In genomic region chr2:71273955-71274679, GRCm38 (mm10) we compare ENCODE assay signal across 8 mouse cellular contexts.
DNase-seq lines count a peak whose midpoint lies in the region; ATAC-seq and TF ChIP-seq lines count a peak whose summit lies in the region.

No protein-coding gene starts in this region.

- H3K4me3 ChIP-seq in heart, embryonic 11.5 days (ENCODE audit: low read depth, low read length) = no peak overlapping the region
- H3K4me3 ChIP-seq in bone marrow macrophage, adult 2 months (ENCODE audit: insufficient read depth, low read length) = peak overlapping the region; percentile 62
- H3K4me3 ChIP-seq in liver, postnatal 0 days (ENCODE audit: low read depth, low read length) = peak overlapping the region; percentile 21
- no peak overlapping the region for H3K4me3 ChIP-seq in midbrain, embryonic 10.5 days

- TF ChIP-seq EP300 in liver, postnatal 0 days (IDR thresholded peaks at IDR 0.05; ENCODE audit: low read depth) = no peak

- TF ChIP-seq POLR2A in bone marrow macrophage, adult 2 months (IDR thresholded peaks at IDR 0.05; ENCODE audit: borderline replicate concordance, low read depth, low read length) = no peak

- intact Hi-C loops in heart, postnatal 10 days (cut with DNase I) = no loop called here

- H3K9me3 ChIP-seq in heart, embryonic 11.5 days (replicated peaks; ENCODE audit: control insufficient read depth, low read length) = no peaks in the 10 kb centered on the region
- no peaks in the 10 kb centered on the region for H3K9me3 ChIP-seq in liver, postnatal 0 days (ENCODE audit: low read length)
- no peaks in the 10 kb centered on the region for H3K9me3 ChIP-seq in midbrain, embryonic 10.5 days (replicated peaks)

- peak; percentile 27 for DNase-seq in heart, adult 8-10 months (ENCODE audit: low spot score)
- DNase-seq in heart, postnatal 10 days = peak; percentile 45 to 51
- peak; percentile 70 for DNase-seq in liver, postnatal 0 days
- DNase-seq in right cerebral cortex, postnatal 36 days (ENCODE audit: low spot score in 2 of 2) = peak; percentile 39 to 44
- DNase-seq in midbrain, embryonic 10.5 days (ENCODE audit: low spot score) = no peak
- no peak for DNase-seq in thymus, postnatal 36 days

- H3K27me3 ChIP-seq in heart, embryonic 11.5 days (ENCODE audit: control insufficient read depth, insufficient read depth, low read length) = no peaks in the 10 kb centered on the region
- H3K27me3 ChIP-seq in liver, postnatal 0 days (ENCODE audit: insufficient read depth, low read length) = no peaks in the 10 kb centered on the region
- H3K27me3 ChIP-seq in midbrain, embryonic 10.5 days (ENCODE audit: low read depth, poor library complexity, severe bottlenecking) = no peaks in the 10 kb centered on the region

- no peak for ATAC-seq in heart, embryonic 11.5 days (replicated peaks; ENCODE audit: insufficient number of reproducible peaks, low FRiP score, low TSS enrichment)
- ATAC-seq in liver, postnatal 0 days = peak; percentile 64

- H3K27ac ChIP-seq in heart, embryonic 11.5 days (ENCODE audit: low read depth, low read length) = no peak overlapping the region
- peak overlapping the region; percentile 74 for H3K27ac ChIP-seq in bone marrow macrophage, adult 2 months (ENCODE audit: insufficient read depth, low read depth, low read length)
- H3K27ac ChIP-seq in liver, postnatal 0 days (ENCODE audit: low read depth) = no peak overlapping the region
- no peak overlapping the region for H3K27ac ChIP-seq in midbrain, embryonic 10.5 days (replicated peaks)

- H3K9ac ChIP-seq in heart, embryonic 11.5 days (ENCODE audit: low read depth, low read length) = no peak overlapping the region
- no peak overlapping the region; the same call in 1 of the 2 replicates for H3K9ac ChIP-seq in liver, postnatal 0 days (replicated peaks)

- no peak overlapping the region for H3K4me2 ChIP-seq in heart, embryonic 11.5 days
- H3K4me2 ChIP-seq in liver, postnatal 0 days (ENCODE audit: low read depth, low read length) = peak overlapping the region; percentile 45

- no peaks in the 10 kb centered on the region for H3K4me1 ChIP-seq in heart, embryonic 11.5 days (ENCODE audit: control insufficient read depth, insufficient read depth, low read length)
- peaks cover 14% of the 10 kb centered on the region for H3K4me1 ChIP-seq in bone marrow macrophage, adult 2 months (ENCODE audit: control insufficient read depth, insufficient read depth, low read length)
- no peaks in the 10 kb centered on the region for H3K4me1 ChIP-seq in liver, postnatal 0 days (ENCODE audit: insufficient read depth)
- no peaks in the 10 kb centered on the region for H3K4me1 ChIP-seq in midbrain, embryonic 10.5 days

- H3K36me3 ChIP-seq in heart, embryonic 11.5 days (ENCODE audit: control insufficient read depth, insufficient read depth, low read length) = peaks cover 12% of the 10 kb centered on the region; the same call in 1 of the 2 replicates
- H3K36me3 ChIP-seq in liver, postnatal 0 days (replicated peaks; ENCODE audit: insufficient read depth, low read length) = peaks cover 18% of the 10 kb centered on the region
- peaks cover 14% of the 10 kb centered on the region; the same call in 1 of the 2 replicates for H3K36me3 ChIP-seq in midbrain, embryonic 10.5 days

- no peak for TF ChIP-seq CTCF in bone marrow macrophage, adult 2 months (IDR thresholded peaks at IDR 0.05; ENCODE audit: low read depth, low read length)
- no peak for TF ChIP-seq CTCF in liver, postnatal 0 days (IDR thresholded peaks at IDR 0.05; ENCODE audit: low read depth)

- 69% methylated on average over 23 of the region's 23 CpGs for WGBS in heart, embryonic 11.5 days (ENCODE audit: insufficient replicate concordance)
- WGBS in liver, postnatal 0 days (ENCODE audit: insufficient replicate concordance) = 31% methylated on average over 23 of the region's 23 CpGs
- WGBS in midbrain, embryonic 10.5 days = 80% methylated on average over 23 of the region's 23 CpGs

Comparison
In these comparisons a context has a peak if more than half of its experiments do, and no peak if none do; other contexts are left out.
1. DNase-seq: peak in heart, adult 8-10 months (single experiment), heart, postnatal 10 days (2 of 2), liver, postnatal 0 days (single experiment) and right cerebral cortex, postnatal 36 days (2 of 2); none in midbrain, embryonic 10.5 days (single experiment) and thymus, postnatal 36 days (0 of 2).
2. H3K4me3 ChIP-seq: peak in bone marrow macrophage, adult 2 months (single experiment) and liver, postnatal 0 days (single experiment); none in heart, embryonic 11.5 days (single experiment) and midbrain, embryonic 10.5 days (single experiment).